Mouse (Mus musculus) liver, embryonic 14.5 days (tissue): ENCODE results near the gene Lrmda. TPM values are rescaled to one million over a fixed set of nuclear protein-coding genes. Genes with fewer than 3 reads are reported as not detected.

Source experiments
- ATAC-seq: fragments of 200-750 bp; cut with Nextera tagmentation; 2 replicates; pipeline ENCODE4 v1.8.0; 2017; ENCODE audit warnings: moderate number of reproducible peaks, mild to moderate bottlenecking, moderate library complexity; ENCODE audit not compliant: insufficient read depth
- DNase-seq, 3 experiments: peaks; one replicate each; pipeline ENCODE4 v3.0.0-alpha.2; 2012 to 2013; ENCODE audit warnings: low read depth in 3 of 3, low spot score in 3 of 3
- H3K27ac ChIP-seq: fragments of 300-500 bp; sonication (generic); 2 replicates; pipeline ENCODE4 v1.5.1; 2014; ENCODE audit warnings: moderate library complexity, mild to moderate bottlenecking, control low read depth, inconsistent platforms
- H3K27me3 ChIP-seq: fragments of 300-500 bp; sonication (generic); 2 replicates; pipeline ENCODE4 v1.6.1; 2014; ENCODE audit warnings: mild to moderate bottlenecking, low read length, moderate library complexity; ENCODE audit not compliant: control insufficient read depth, insufficient read depth
- H3K36me3 ChIP-seq: fragments of 300-500 bp; sonication (generic); replicated peaks from 2 replicates; pipeline ENCODE4 v1.6.1; 2014; ENCODE audit warnings: low read depth; ENCODE audit not compliant: control insufficient read depth, insufficient read depth
- H3K4me1 ChIP-seq, 2 experiments: fragments of 200-500 bp in 1 of 2; fragments of 300-500 bp in 1 of 2; sonication (generic) in 1 of 2; replicated peaks; 2 replicates each; pipeline ENCODE4 v1.6.1; 2012 to 2014; ENCODE audit warnings: antibody characterized with exemption in 1 of 2, inconsistent platforms in 1 of 2, low read length in 1 of 2; ENCODE audit not compliant: control insufficient read depth in 2 of 2, insufficient read depth in 2 of 2
- H3K4me2 ChIP-seq: fragments of 300-500 bp; sonication (generic); 2 replicates; pipeline ENCODE4 v1.6.1; 2014; ENCODE audit warnings: low read depth, mild to moderate bottlenecking, control low read depth, moderate library complexity
- H3K4me3 ChIP-seq, 2 experiments: fragments of 200-500 bp in 1 of 2; fragments of 300-500 bp in 1 of 2; sonication (generic) in 1 of 2; 2 replicates each; pipeline ENCODE4 v1.5.1; 2012 to 2014; ENCODE audit warnings: low read depth in 2 of 2, low read length in 2 of 2, mild to moderate bottlenecking in 2 of 2, control low read depth in 1 of 2, inconsistent platforms in 1 of 2, moderate library complexity in 1 of 2; ENCODE audit not compliant: insufficient read depth in 1 of 2
- H3K9ac ChIP-seq: fragments of 300-500 bp; sonication (generic); replicated peaks from 2 replicates; pipeline ENCODE4 v1.6.1; 2014; ENCODE audit warnings: mild to moderate bottlenecking, control low read depth, moderate library complexity
- H3K9me3 ChIP-seq: fragments of 300-500 bp; sonication (generic); 2 replicates; pipeline ENCODE4 v1.6.1; 2016; ENCODE audit warnings: low read length, mixed read lengths; ENCODE audit not compliant: control insufficient read depth
- CTCF ChIP-seq: IDR thresholded peaks from 2 replicates; pipeline ENCODE4 v1.5.1; 2016; ENCODE audit warnings: antibody characterized with exemption, low read depth, control low read depth
- EP300 ChIP-seq: IDR thresholded peaks from 2 replicates; pipeline ENCODE4 v1.6.1; 2016; ENCODE audit warnings: antibody characterized with exemption, low read depth
- WGBS: fragments of 180-500 bp; shearing (Covaris S2); extraction: QIAGEN DNeasy Blood & Tissue Kit; methylation state at CpG from one replicate; pipeline ENCODE4 v1.1.7; 2014; ENCODE audit not compliant: insufficient replicate concordance; 5-methylcytosine and 5-hydroxymethylcytosine counted together
- polyA plus RNA-seq, 2 experiments: library from polyadenylated mRNA; depleted of rRNA in 1 of 2; stranded (reverse) in 1 of 2; unstranded in 1 of 2; fragments of >200 nt; fragmentation: Nextera tagmentation in 1 of 2; extraction: Ambion mirVana in 1 of 2; gene quantifications; 2 replicates each; pipeline versions ENCODE4 v1.2.1 to v1.2.3; 2012 to 2014

Lrmda gene
- polyA plus RNA-seq, 2 experiments: 0.18 to 0.22 TPM

- Histone ChIP-seq H3K4me3 (no peak overlapping the region), H3K4me2 (no peak overlapping the region), H3K4me1 (no peaks in the 10 kb centered on the region), H3K27ac (no peak overlapping the region), H3K9me3 (no peaks in the 10 kb centered on the region), H3K36me3 (no peaks in the 10 kb centered on the region), H3K27me3 (no peaks in the 10 kb centered on the region), H3K9ac (no peak overlapping the region)
- DNase-seq (no peak), ATAC-seq (no peak)
- 81% methylated on average over 5 of the region's 5 CpGs for WGBS
- no peak for TF ChIP-seq CTCF
- no peak for TF ChIP-seq EP300
Measured at GRCm38 (mm10) chr14:22335101-22335820, 315.7 kb downstream of the Lrmda start.

- TF ChIP-seq CTCF: no peak
- no peak for TF ChIP-seq EP300
- DNase-seq: no peak
- Histone ChIP-seq H3K27me3 (no peaks in the 10 kb centered on the region), H3K9ac (no peak overlapping the region), H3K27ac (no peak overlapping the region), H3K4me2 (no peak overlapping the region), H3K36me3 (no peaks in the 10 kb centered on the region), H3K4me3 (no peak overlapping the region), H3K9me3 (no peaks in the 10 kb centered on the region), H3K4me1 (no peaks in the 10 kb centered on the region)
- WGBS: 55% methylated on average over 6 of the region's 6 CpGs
- ATAC-seq: no peak
Measured at GRCm38 (mm10) chr14:22339176-22339575, 319.7 kb downstream of the Lrmda start.

- Histone ChIP-seq H3K27me3 (no peaks in the 10 kb centered on the region), H3K9ac (no peak overlapping the region), H3K4me2 (no peak overlapping the region), H3K36me3 (no peaks in the 10 kb centered on the region), H3K4me1 (no peaks in the 10 kb centered on the region), H3K27ac (no peak overlapping the region), H3K4me3 (no peak overlapping the region), H3K9me3 (no peaks in the 10 kb centered on the region)
- ATAC-seq (no peak), DNase-seq (no peak)
- 29% methylated on average over 4 of the region's 4 CpGs for WGBS
- TF ChIP-seq CTCF (no peak), EP300 (no peak)
Measured at GRCm38 (mm10) chr14:22343357-22343756, 323.8 kb downstream of the Lrmda start.

- 62% methylated on average over 8 of the region's 8 CpGs for WGBS
- Histone ChIP-seq H3K9me3 (no peaks in the 10 kb centered on the region), H3K27me3 (no peaks in the 10 kb centered on the region), H3K4me1 (no peaks in the 10 kb centered on the region), H3K4me2 (no peak overlapping the region), H3K9ac (no peak overlapping the region), H3K27ac (no peak overlapping the region), H3K36me3 (no peaks in the 10 kb centered on the region), H3K4me3 (no peak overlapping the region)
- TF ChIP-seq EP300: no peak
- no peak for TF ChIP-seq CTCF
- DNase-seq (no peak), ATAC-seq (no peak)
Measured at GRCm38 (mm10) chr14:22345248-22345647, 325.7 kb downstream of the Lrmda start.

GRCm38 (mm10) chr14:22353626-22354025, 334.1 kb downstream of the Lrmda start:
- TF ChIP-seq EP300 (no peak), CTCF (no peak)
- 65% methylated on average over 5 of the region's 5 CpGs for WGBS
- Histone ChIP-seq H3K4me3 (no peak overlapping the region), H3K9me3 (no peaks in the 10 kb centered on the region), H3K4me1 (no peaks in the 10 kb centered on the region), H3K36me3 (no peaks in the 10 kb centered on the region), H3K27ac (no peak overlapping the region), H3K4me2 (no peak overlapping the region), H3K9ac (no peak overlapping the region), H3K27me3 (no peaks in the 10 kb centered on the region)
- ATAC-seq (no peak), DNase-seq (no peak)
